Mouse (Mus musculus): ENCODE results near the gene H2-M10.4. TPM values are rescaled to one million over a fixed set of nuclear protein-coding genes. Genes with fewer than 3 reads are reported as not detected.
"Not testable (repeated sequence)": the region's sequence is repeated elsewhere in the genome, so short reads cannot be mapped to it uniquely, and the experiment has no call there.

H2-M10.4 gene
- polyA plus RNA-seq (2012; rRNA removed), result not detected in 2 replicates

- 89% methylated on average over 7 of the region's 7 CpGs for WGBS
- no peaks in the 10 kb centered on the region for H3K27me3 ChIP-seq (ENCODE audit: control insufficient read depth, insufficient read depth, low read length)
- no peaks in the 10 kb centered on the region for H3K4me1 ChIP-seq (ENCODE audit: control insufficient read depth, insufficient read depth, low read length)
- no peak for DNase-seq
- TF ChIP-seq CTCF (IDR thresholded peaks at IDR 0.05; ENCODE audit: borderline replicate concordance, insufficient read depth, low read depth, low read length) (no peak), POLR2A (IDR thresholded peaks at IDR 0.05; ENCODE audit: borderline replicate concordance, insufficient read depth, low read length) (no peak)
- H3K4me3 ChIP-seq (replicated peaks; ENCODE audit: insufficient read depth, low read depth, low read length), result no peak within 1 kb of the TSS
- H3K27ac ChIP-seq (ENCODE audit: insufficient read depth, low read length), result no peak within 1 kb of the TSS
These were observed at the start of gene H2-M10.4 for GRCm38 (mm10) chr17:36462234-36462633. Gene H2-M10.4 (minus strand): TSS chr17:36462334.

GRCm38 (mm10) chr17:36503910-36504309 lies 41.8 kb upstream of the H2-M10.4 start:
- no peaks in the 10 kb centered on the region for H3K4me1 ChIP-seq (ENCODE audit: control insufficient read depth, insufficient read depth, low read length)
- no peak overlapping the region for H3K4me3 ChIP-seq (replicated peaks; ENCODE audit: insufficient read depth, low read depth, low read length)
- H3K27ac ChIP-seq (ENCODE audit: insufficient read depth, low read length), result no peak overlapping the region
- TF ChIP-seq CTCF (IDR thresholded peaks at IDR 0.05; ENCODE audit: borderline replicate concordance, insufficient read depth, low read depth, low read length), result no peak
- no peak for TF ChIP-seq POLR2A (IDR thresholded peaks at IDR 0.05; ENCODE audit: borderline replicate concordance, insufficient read depth, low read length)
- no peaks in the 10 kb centered on the region for H3K27me3 ChIP-seq (ENCODE audit: control insufficient read depth, insufficient read depth, low read length)
- no peak for DNase-seq

- WGBS, result 39% methylated on average over 1 of the region's 1 CpGs
- no peaks in the 10 kb centered on the region for H3K4me1 ChIP-seq (ENCODE audit: control insufficient read depth, insufficient read depth, low read length)
- H3K27me3 ChIP-seq (ENCODE audit: control insufficient read depth, insufficient read depth, low read length), result no peaks in the 10 kb centered on the region
- H3K27ac ChIP-seq (ENCODE audit: insufficient read depth, low read length), result no peak overlapping the region
- TF ChIP-seq POLR2A (IDR thresholded peaks at IDR 0.05; ENCODE audit: borderline replicate concordance, insufficient read depth, low read length), result no peak
- TF ChIP-seq CTCF (IDR thresholded peaks at IDR 0.05; ENCODE audit: borderline replicate concordance, insufficient read depth, low read depth, low read length), result no peak
- no peak for DNase-seq
- H3K4me3 ChIP-seq (replicated peaks; ENCODE audit: insufficient read depth, low read depth, low read length), result no peak overlapping the region
These were observed 38.3 kb upstream of the H2-M10.4 start for GRCm38 (mm10) chr17:36500435-36500834.

GRCm38 (mm10) chr17:36488181-36488580 lies 26.0 kb upstream of the H2-M10.4 start:
- WGBS, result 92% methylated on average over 16 of the region's 16 CpGs
- not testable (repeated sequence) for H3K4me1 ChIP-seq (ENCODE audit: control insufficient read depth, insufficient read depth, low read length); H3K4me3 ChIP-seq (replicated peaks; ENCODE audit: insufficient read depth, low read depth, low read length); DNase-seq; H3K27ac ChIP-seq (ENCODE audit: insufficient read depth, low read length); H3K27me3 ChIP-seq (ENCODE audit: control insufficient read depth, insufficient read depth, low read length)

GRCm38 (mm10) chr17:36486687-36487230 lies 24.6 kb upstream of the H2-M10.4 start:
- Histone ChIP-seq H3K27me3 (ENCODE audit: control insufficient read depth, insufficient read depth, low read length) (no peaks in the 10 kb centered on the region), H3K27ac (ENCODE audit: insufficient read depth, low read length) (no peak overlapping the region), H3K4me1 (ENCODE audit: control insufficient read depth, insufficient read depth, low read length) (no peaks in the 10 kb centered on the region), H3K4me3 (replicated peaks; ENCODE audit: insufficient read depth, low read depth, low read length) (no peak overlapping the region)
- TF ChIP-seq CTCF (IDR thresholded peaks at IDR 0.05; ENCODE audit: borderline replicate concordance, insufficient read depth, low read depth, low read length) (no peak), POLR2A (IDR thresholded peaks at IDR 0.05; ENCODE audit: borderline replicate concordance, insufficient read depth, low read length) (no peak)
- 78% methylated on average over 1 of the region's 1 CpGs for WGBS
- no peak for DNase-seq

- H3K27ac ChIP-seq (ENCODE audit: insufficient read depth, low read length), result no peak overlapping the region
- no peaks in the 10 kb centered on the region for H3K27me3 ChIP-seq (ENCODE audit: control insufficient read depth, insufficient read depth, low read length)
- no peaks in the 10 kb centered on the region for H3K4me1 ChIP-seq (ENCODE audit: control insufficient read depth, insufficient read depth, low read length)
- 76% methylated on average over 3 of the region's 3 CpGs for WGBS
- TF ChIP-seq CTCF (IDR thresholded peaks at IDR 0.05; ENCODE audit: borderline replicate concordance, insufficient read depth, low read depth, low read length) (no peak), POLR2A (IDR thresholded peaks at IDR 0.05; ENCODE audit: borderline replicate concordance, insufficient read depth, low read length) (no peak)
- H3K4me3 ChIP-seq (replicated peaks; ENCODE audit: insufficient read depth, low read depth, low read length), result no peak overlapping the region
- DNase-seq, result no peak
These were observed 21.7 kb upstream of the H2-M10.4 start for GRCm38 (mm10) chr17:36483865-36484264.

- no peak for DNase-seq
- WGBS, result 67% methylated on average over 4 of the region's 4 CpGs
- no peak overlapping the region for H3K27ac ChIP-seq (ENCODE audit: insufficient read depth, low read length)
- H3K4me3 ChIP-seq (replicated peaks; ENCODE audit: insufficient read depth, low read depth, low read length), result no peak overlapping the region
- no peaks in the 10 kb centered on the region for H3K4me1 ChIP-seq (ENCODE audit: control insufficient read depth, insufficient read depth, low read length)
- H3K27me3 ChIP-seq (ENCODE audit: control insufficient read depth, insufficient read depth, low read length), result no peaks in the 10 kb centered on the region
- TF ChIP-seq CTCF (IDR thresholded peaks at IDR 0.05; ENCODE audit: borderline replicate concordance, insufficient read depth, low read depth, low read length) (no peak), POLR2A (IDR thresholded peaks at IDR 0.05; ENCODE audit: borderline replicate concordance, insufficient read depth, low read length) (no peak)
These were observed 5.9 kb downstream of the H2-M10.4 start for GRCm38 (mm10) chr17:36456260-36456659.

- Histone ChIP-seq H3K27ac (ENCODE audit: insufficient read depth, low read length) (no peak overlapping the region), H3K27me3 (ENCODE audit: control insufficient read depth, insufficient read depth, low read length) (no peaks in the 10 kb centered on the region), H3K4me1 (ENCODE audit: control insufficient read depth, insufficient read depth, low read length) (no peaks in the 10 kb centered on the region), H3K4me3 (replicated peaks; ENCODE audit: insufficient read depth, low read depth, low read length) (no peak overlapping the region)
- DNase-seq, result no peak
- no peak for TF ChIP-seq CTCF (IDR thresholded peaks at IDR 0.05; ENCODE audit: borderline replicate concordance, insufficient read depth, low read depth, low read length)
- TF ChIP-seq POLR2A (IDR thresholded peaks at IDR 0.05; ENCODE audit: borderline replicate concordance, insufficient read depth, low read length), result no peak
- WGBS, result 87% methylated on average over 2 of the region's 2 CpGs
These were observed 30.7 kb downstream of the H2-M10.4 start for GRCm38 (mm10) chr17:36431411-36431810.

Measured in cerebellum, adult 2 months (tissue).